Mouse (Mus musculus) adrenal gland, adult 18-20 months (tissue): Measurements from ENCODE around the gene Olfr707. TPM values are rescaled to one million over a fixed set of nuclear protein-coding genes. Genes with fewer than 3 reads are reported as not detected.
"Not testable (repeated sequence)": the region's sequence is repeated elsewhere in the genome, so short reads cannot be mapped to it uniquely, and the experiment has no call there.

Experiments
- DNase-seq, 2 experiments: peaks; one replicate each; pipeline ENCODE4 v3.0.0; 2021 to 2022; ENCODE audit warnings: low spot score in 2 of 2
- long read RNA-seq, 2 experiments: library from polyadenylated mRNA; stranded (forward); transcript quantifications; one replicate each; pipeline ENCODE4 v2.0.0; 2021
- total RNA-seq, 2 experiments: library from RNA; stranded (reverse); gene quantifications; 1 replicate in 1 of 2; 2 replicates in 1 of 2; pipeline ENCODE4 v1.2.3; 2021

Olfr707 gene
- total RNA-seq: not detected
- long read RNA-seq, experiment 1: 0 reads
- long read RNA-seq, experiment 2: 0 reads

GRCm38 (mm10) chr7:106901141-106901540 lies at the start of gene Olfr707:
Olfr707 (minus strand) TSS chr7:106901241.
- DNase-seq: not testable (repeated sequence)

- DNase-seq: no peak
These were observed 47.2 kb upstream of the Olfr707 start, which contains the start of gene Olfr710 for GRCm38 (mm10) chr7:106948212-106948611. Olfr710 (minus strand) TSS chr7:106948312.

- DNase-seq: no peak
These were observed 31.1 kb upstream of the Olfr707 start, which contains the start of gene Olfr709-ps1 for GRCm38 (mm10) chr7:106932119-106932518. Olfr709-ps1 (minus strand) TSS chr7:106932219.

- DNase-seq: not testable (repeated sequence)
These were observed 19.9 kb upstream of the Olfr707 start for GRCm38 (mm10) chr7:106920961-106921360.

- no peak for DNase-seq
These were observed 6.6 kb upstream of the Olfr707 start, which contains the start of gene Olfr1532-ps1 for GRCm38 (mm10) chr7:106907676-106908075. Olfr1532-ps1 (plus strand) TSS chr7:106908001.

- no peak for DNase-seq
These were observed 13.0 kb downstream of the Olfr707 start, which contains the start of gene Olfr706 for GRCm38 (mm10) chr7:106888062-106888461. Olfr706 (minus strand) TSS chr7:106888162.

- no peak for DNase-seq
These were observed 24.2 kb downstream of the Olfr707 start, which contains the start of gene Olfr705 for GRCm38 (mm10) chr7:106876791-106877190. Olfr705 (minus strand) TSS chr7:106876891.

GRCm38 (mm10) chr7:106862885-106863284 lies 38.2 kb downstream of the Olfr707 start, which contains the start of gene Olfr704:
Olfr704 (plus strand) TSS chr7:106863185.
- no peak for DNase-seq

- DNase-seq: no peak
These were observed 58.0 kb downstream of the Olfr707 start, which contains the start of gene Olfr703 for GRCm38 (mm10) chr7:106843060-106843459. Olfr703 (plus strand) TSS chr7:106843360.

Other genes with a start within 250 kb of the Olfr707 start
- not detected for gene Olfr693, start 220.7 kb downstream of the Olfr707 start, total RNA-seq
- not detected for gene Olfr694, start 209.4 kb downstream of the Olfr707 start, total RNA-seq
- gene Olfr695, start 184.8 kb downstream of the Olfr707 start, total RNA-seq: not detected
- gene Olfr697, start 158.8 kb downstream of the Olfr707 start, total RNA-seq: not detected
- gene Olfr698, start 145.8 kb downstream of the Olfr707 start, total RNA-seq: not detected
- not detected for gene Olfr699, start 108.0 kb downstream of the Olfr707 start, total RNA-seq
- gene Olfr700, start 92.4 kb downstream of the Olfr707 start, total RNA-seq: not detected
- not detected for gene Olfr701, start 87.1 kb downstream of the Olfr707 start, total RNA-seq
- not detected for gene Olfr702, start 67.3 kb downstream of the Olfr707 start, total RNA-seq
- not detected for gene Olfr703, start 57.9 kb downstream of the Olfr707 start, total RNA-seq
- gene Olfr704, start 38.1 kb downstream of the Olfr707 start, total RNA-seq: not detected
- not detected for gene Olfr705, start 24.4 kb downstream of the Olfr707 start, total RNA-seq
- gene Olfr706, start 13.1 kb downstream of the Olfr707 start, total RNA-seq: not detected
- gene Olfr1532-ps1, start 6.8 kb upstream of the Olfr707 start, total RNA-seq: not detected
- under 1 TPM in 1 of 2 experiments, not detected in 1; 0.07 TPM for gene Olfr709-ps1, start 31.0 kb upstream of the Olfr707 start, total RNA-seq
- gene Olfr710, start 47.1 kb upstream of the Olfr707 start, total RNA-seq: not detected
- not detected for gene Olfr6, start 62.7 kb upstream of the Olfr707 start, total RNA-seq
- gene Olfr711, start 74.2 kb upstream of the Olfr707 start, total RNA-seq: not detected
- gene Olfr2, start 104.8 kb upstream of the Olfr707 start, total RNA-seq: not detected
- gene Olfr713, start 129.9 kb upstream of the Olfr707 start, total RNA-seq: not detected
- gene Olfr714, start 169.7 kb upstream of the Olfr707 start, total RNA-seq: not detected
- gene Olfr17, start 192.0 kb upstream of the Olfr707 start, total RNA-seq: not detected
- gene Olfr715b, start 209.1 kb upstream of the Olfr707 start, total RNA-seq: not detected
- not detected for gene Olfr715, start 229.8 kb upstream of the Olfr707 start, total RNA-seq
- not detected for gene Olfr716, start 237.1 kb upstream of the Olfr707 start, total RNA-seq